Mouse (Mus musculus): ENCODE data around the gene Large1. TPM values are rescaled to one million over a fixed set of nuclear protein-coding genes. Genes with fewer than 3 reads are reported as not detected.
"Not testable (repeated sequence)": the region's sequence is repeated elsewhere in the genome, so short reads cannot be mapped to it uniquely, and the experiment has no call there.

The Large1 gene
- total RNA-seq, 4 experiments from 2014 or later: 27.9 to 31.7 (median 29.1) TPM

DNA sequence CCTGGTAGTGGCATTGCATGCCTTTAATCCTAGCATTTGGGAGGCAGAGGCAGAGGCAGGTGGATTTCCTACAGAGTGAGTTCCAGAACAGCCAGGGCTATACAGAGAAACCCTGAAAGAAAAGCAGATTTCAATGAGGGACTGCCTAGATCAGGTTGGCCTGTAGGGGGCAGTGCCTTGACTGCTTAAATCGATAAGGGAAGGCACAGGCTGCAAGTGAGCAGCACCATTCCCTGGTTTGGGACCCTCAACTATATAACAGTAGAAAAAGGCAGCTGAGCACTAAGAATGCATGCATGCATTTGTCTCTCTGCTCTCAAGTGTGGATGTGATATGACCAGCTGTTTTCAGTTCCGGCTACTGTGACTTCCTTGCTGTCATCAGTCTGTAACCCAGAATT lies 349.5 kb downstream of the Large1 start:
- no peak for DNase-seq

DNA sequence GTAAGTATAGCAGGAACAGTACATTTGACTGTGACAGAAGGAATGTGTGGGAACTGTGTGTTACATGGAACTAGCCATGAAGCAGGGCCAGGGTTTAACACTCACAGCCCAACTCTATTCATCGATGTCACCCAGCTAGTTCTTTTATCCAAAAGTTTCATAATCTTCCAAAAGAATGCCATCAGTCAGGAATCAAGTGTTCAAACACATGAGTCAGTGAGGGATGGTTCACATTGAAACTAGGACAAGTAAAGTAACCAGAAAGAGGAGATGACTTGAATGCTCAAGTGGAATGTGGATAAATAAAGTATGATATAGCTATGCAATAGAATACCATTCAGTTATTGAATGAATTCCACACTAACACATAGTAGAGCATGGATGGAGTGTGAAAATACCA lies 359.5 kb downstream of the Large1 start:
- no peak for DNase-seq

DNA sequence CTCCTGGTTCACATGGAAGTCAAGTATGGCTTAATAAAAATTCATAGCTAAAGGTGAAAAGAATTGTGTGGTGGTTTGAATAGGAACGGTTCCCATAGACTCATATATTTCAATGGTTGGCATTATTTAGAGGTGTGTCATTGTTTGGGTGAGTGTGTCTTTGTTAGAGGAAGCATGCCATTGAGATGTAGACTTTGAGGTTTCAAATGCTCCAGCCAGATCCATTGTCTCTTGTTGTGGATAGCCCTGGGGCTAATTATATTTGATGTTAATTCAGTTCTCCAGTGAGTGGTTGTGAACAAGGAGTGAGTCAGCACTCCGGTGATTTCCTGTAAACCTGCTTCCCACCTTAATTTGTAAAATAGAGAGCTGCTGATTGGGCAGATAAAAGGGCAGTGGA lies 362.9 kb downstream of the Large1 start:
- DNase-seq: no peak

GRCm38 (mm10) chr8:72982832-72983231 lies 370.5 kb downstream of the Large1 start:
- no peak for DNase-seq

GRCm38 (mm10) chr8:72955074-72955473 lies 398.3 kb downstream of the Large1 start:
- DNase-seq: no peak

DNA sequence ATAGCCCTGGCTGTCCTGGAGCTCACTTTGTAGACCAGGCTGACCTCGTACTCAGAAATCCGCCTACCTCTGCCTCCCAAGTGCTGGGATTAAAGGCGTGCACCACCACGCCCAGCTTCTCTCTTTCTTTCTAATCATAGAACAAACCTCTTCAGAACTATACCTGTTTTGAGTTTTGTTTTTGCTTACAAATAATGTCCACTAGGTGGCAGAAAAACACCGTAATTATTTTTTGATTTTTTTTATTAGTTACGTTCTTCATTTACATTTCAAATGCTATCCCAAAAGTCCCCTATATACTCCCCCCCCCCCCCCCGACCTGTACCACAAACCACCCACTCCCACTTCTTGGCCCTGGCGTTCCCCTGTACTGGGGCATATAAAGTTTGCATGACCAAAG lies 411.9 kb downstream of the Large1 start:
- DNase-seq: not testable (repeated sequence)

GRCm38 (mm10) chr8:72919182-72919902 lies 434.0 kb downstream of the Large1 start:
- no peak for DNase-seq

DNA sequence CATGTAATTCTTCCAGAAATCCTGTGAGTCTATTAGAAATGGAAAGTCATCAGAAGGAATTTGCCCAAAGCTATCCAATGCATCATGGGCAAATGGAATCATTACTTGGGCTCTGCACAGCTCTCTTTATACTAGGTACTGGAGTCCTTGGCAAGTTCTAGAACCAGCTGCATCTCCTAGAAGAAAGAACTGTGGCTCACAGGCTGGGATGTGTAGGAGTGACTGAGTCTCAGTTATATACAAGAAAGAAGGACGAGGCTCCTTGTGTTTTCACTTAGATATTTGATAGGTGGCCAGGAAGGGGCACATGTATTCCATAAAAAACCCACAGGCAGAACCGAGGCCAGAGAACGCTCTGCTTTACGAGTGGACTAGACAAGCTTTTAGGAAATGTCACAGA lies 447.8 kb downstream of the Large1 start:
- no peak for DNase-seq

DNA sequence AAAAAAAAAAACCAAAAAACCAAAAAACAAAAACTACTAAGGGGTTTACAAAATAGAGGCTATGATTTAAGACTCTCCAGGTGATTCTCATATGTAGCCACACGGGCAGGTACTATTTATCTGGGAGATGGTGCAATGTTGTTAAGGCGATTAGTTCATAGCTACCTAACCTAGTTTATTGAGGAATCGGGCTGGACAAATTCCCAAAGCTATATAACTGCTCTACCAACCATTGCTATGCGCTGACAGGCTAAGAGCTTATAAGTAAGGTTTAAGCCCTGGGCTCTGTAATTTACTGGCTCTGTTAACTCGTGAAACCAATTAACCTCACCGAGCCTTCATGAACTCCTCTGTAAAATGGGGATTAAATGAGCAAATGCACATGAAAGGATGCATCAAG lies 451.7 kb downstream of the Large1 start:
- DNase-seq: no peak

GRCm38 (mm10) chr8:72899321-72899720 lies 454.0 kb downstream of the Large1 start:
- no peak for DNase-seq

- DNase-seq: no peak
Observed at GRCm38 (mm10) chr8:72883033-72883432, 470.3 kb downstream of the Large1 start.

DNA sequence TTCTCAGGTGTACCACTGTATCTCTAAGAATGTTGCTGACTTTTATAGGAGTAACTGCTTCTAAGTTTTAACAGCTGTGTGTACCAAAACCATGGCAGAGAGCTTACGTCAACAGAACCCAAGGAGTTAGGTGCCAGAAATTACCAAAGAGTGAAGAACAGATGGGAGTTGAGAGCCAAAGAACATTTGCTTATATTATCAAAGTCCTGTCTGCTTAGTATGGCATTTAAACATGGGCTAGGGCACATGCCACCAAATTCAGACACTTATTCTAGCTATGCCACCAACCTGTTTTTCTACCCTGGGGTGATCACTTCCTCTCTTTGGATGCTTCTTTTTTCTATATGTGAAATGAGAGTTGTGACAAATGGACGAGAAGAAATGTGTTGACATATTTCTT lies 479.9 kb downstream of the Large1 start:
- DNase-seq: no peak

GRCm38 (mm10) chr8:72846881-72847280 lies 506.5 kb downstream of the Large1 start:
- DNase-seq: no peak

GRCm38 (mm10) chr8:72835863-72836262 lies 517.5 kb downstream of the Large1 start:
- no peak for DNase-seq

- DNase-seq: no peak
Observed at GRCm38 (mm10) chr8:72833112-72833511, 520.2 kb downstream of the Large1 start.

DNA sequence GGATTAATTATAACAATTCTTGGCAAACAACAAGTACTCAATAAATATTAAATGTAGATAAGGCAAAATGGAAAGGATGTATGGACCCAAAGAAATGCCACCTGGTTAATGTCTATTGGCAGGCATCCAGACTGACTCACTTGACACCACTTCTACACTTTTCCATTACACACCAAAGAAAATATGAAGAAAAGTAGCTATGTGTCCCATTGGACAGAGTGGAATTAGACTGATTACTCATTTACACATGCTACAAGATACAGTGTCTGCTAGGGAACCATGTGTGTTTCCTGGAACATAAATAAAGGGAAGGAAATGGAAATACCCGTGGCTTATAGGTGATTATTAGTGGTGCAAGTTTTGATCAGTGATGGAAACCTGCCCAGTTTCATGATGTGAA lies 521.0 kb downstream of the Large1 start:
- no peak for DNase-seq

GRCm38 (mm10) chr8:72817655-72818349 lies 535.5 kb downstream of the Large1 start:
- no peak for DNase-seq

GRCm38 (mm10) chr8:72816679-72817078 lies 536.7 kb downstream of the Large1 start:
- DNase-seq: no peak

DNA sequence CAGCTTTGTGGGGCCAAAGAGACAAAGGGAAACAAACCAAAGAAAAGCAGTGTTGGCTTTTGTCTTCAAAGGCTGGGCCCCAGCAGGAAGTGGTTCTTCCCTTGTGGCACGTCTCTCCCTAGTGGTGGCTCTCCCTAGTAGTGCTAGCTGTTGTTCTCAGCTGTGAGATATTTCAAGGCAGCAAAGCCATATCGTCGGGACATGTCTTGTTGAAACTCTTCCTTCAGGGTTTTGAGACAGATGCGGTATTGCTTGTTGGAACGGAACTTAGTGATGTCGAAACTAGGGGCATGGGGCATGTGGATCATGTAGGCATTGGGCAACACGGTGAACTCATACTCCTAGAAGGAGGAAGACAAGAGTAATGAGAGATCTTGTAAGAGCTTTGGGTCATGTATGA lies 537.7 kb downstream of the Large1 start:
- DNase-seq: peak; percentile 9

DNA sequence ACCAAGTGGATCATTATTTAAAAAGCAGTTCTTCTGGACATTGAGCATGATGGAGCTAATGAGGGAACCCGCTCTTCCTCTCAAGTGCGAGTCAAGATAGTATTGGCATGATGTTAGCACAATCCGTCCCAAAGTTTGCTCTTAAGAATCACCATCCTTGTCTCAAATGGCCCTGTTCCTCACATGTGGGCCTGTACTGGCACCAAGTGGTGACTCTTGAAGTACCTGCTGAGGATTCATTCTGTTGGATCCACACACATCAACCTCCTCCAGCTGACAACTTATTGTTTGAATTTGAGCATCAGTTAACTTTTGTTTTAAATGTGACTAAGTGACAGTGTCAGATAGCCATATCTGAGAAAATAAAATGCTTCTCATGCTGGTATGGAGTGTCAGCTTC lies 540.6 kb downstream of the Large1 start:
- DNase-seq: no peak

- no peak for DNase-seq
Observed at GRCm38 (mm10) chr8:72801583-72801982, 551.8 kb downstream of the Large1 start.

- no peak for DNase-seq
Observed at GRCm38 (mm10) chr8:72780644-72781043, 572.7 kb downstream of the Large1 start.

DNA sequence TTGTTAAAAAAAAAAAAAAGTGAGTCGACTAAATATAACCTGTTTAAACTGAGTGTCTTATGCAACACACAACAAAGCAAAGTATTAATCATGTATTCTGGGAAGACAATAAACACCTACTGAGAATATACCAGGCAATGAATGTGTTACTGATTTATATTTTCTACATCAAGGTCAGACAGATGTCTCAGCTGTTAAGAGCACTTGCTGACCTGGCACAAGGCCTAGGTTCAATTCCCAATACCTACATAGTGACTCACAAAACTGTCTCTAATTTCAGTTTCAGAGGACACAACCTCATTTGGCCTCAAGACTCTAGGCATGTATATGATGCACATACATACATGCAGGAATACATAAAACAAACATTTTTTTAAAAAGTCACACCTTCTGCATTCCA lies 575.5 kb downstream of the Large1 start:
- no peak for DNase-seq

DNA sequence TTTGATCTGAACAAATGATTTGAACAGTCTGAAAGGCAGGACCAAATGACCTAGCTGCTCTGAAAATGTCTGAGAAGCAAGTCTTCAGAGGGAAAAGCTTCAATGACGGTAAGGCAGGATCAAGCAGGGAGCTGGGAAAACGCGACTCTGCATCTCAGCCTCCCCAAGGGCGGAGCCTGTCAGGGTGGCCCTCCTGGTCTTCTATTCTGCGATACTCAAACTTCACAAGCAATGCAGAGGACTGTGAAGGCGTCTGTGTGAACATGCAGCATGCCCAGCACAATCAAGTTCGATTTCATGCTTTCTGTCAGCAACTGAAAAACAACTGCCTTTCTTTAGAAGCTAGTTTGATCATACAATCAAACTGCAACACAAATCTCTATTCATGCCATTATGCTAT lies 586.6 kb downstream of the Large1 start:
- DNase-seq: no peak
